Mouse (Mus musculus) c-Kit-positive CD71-positive TER-119-negative erythroid progenitor cells, embryonic 14.5 days (primary cell): ENCODE data around the gene Apol11a.
"Not testable (repeated sequence)": the region's sequence is repeated elsewhere in the genome, so short reads cannot be mapped to it uniquely, and the experiment has no call there.

Source experiments
- DNase-seq: peaks from one replicate; pipeline ENCODE4 v3.0.0-alpha.2; 2013; ENCODE audit warnings: low read depth

Gene Apol11a

GRCm38 (mm10) chr15:77507966-77508365 is at the start of gene Apol11a:
Gene Apol11a, plus strand, starts transcription at chr15:77508271.
- DNase-seq: not testable (repeated sequence)

GRCm38 (mm10) chr15:77474699-77475390 is 33.2 kb upstream of the Apol11a start:
- DNase-seq: not testable (repeated sequence)

- not testable (repeated sequence) for DNase-seq
Observed at GRCm38 (mm10) chr15:77476693-77477092, 31.4 kb upstream of the Apol11a start, which contains the start of gene Apol10a. Gene Apol10a, plus strand, starts transcription at chr15:77477047.

GRCm38 (mm10) chr15:77482140-77482794 is 25.8 kb upstream of the Apol11a start:
- no peak for DNase-seq

- not testable (repeated sequence) for DNase-seq
Observed at GRCm38 (mm10) chr15:77493181-77493580, 14.9 kb upstream of the Apol11a start.

- not testable (repeated sequence) for DNase-seq
Observed at GRCm38 (mm10) chr15:77494694-77495093, 13.4 kb upstream of the Apol11a start.

- DNase-seq: not testable (repeated sequence)
Observed at GRCm38 (mm10) chr15:77520596-77520995, 12.5 kb downstream of the Apol11a start.

GRCm38 (mm10) chr15:77523186-77523843 is 15.2 kb downstream of the Apol11a start:
- DNase-seq: not testable (repeated sequence)

- no peak for DNase-seq
Observed at GRCm38 (mm10) chr15:77533216-77533615, 25.1 kb downstream of the Apol11a start, which contains the start of gene Apol7c. Gene Apol7c, minus strand, starts transcription at chr15:77533316.

- not testable (repeated sequence) for DNase-seq
Observed at GRCm38 (mm10) chr15:77539221-77539620, 31.1 kb downstream of the Apol11a start.

- DNase-seq: no peak
Observed at GRCm38 (mm10) chr15:77561792-77562191, 53.7 kb downstream of the Apol11a start, which contains the start of gene 1700025B11Rik. Gene 1700025B11Rik, minus strand, starts transcription at chr15:77561892.

GRCm38 (mm10) chr15:77563219-77563618 is 55.1 kb downstream of the Apol11a start:
- DNase-seq: no peak
